Mouse (Mus musculus): ENCODE measurements around the gene Cst11. TPM values are rescaled to one million over a fixed set of nuclear protein-coding genes. Genes with fewer than 3 reads are reported as not detected.

Gene Cst11
- total RNA-seq, 1 experiment = not detected

GRCm38 (mm10) chr2:148732327-148733000 lies 38.8 kb downstream of the Cst11 start, which contains the start of gene Napb:
TSS of gene Napb (minus strand) at chr2:148732467.
- TF ChIP-seq ZNF384 (IDR thresholded peaks at IDR 0.05; ENCODE audit: low read depth, low read length) (no peak), HCFC1 (IDR thresholded peaks at IDR 0.05; ENCODE audit: borderline replicate concordance, insufficient read depth, low read length) (peak; percentile 96)
- Histone ChIP-seq H3K4me3 (ENCODE audit: insufficient read depth in 1 of 2, low read depth in 1 of 2, low read length in 2 of 2, poor library complexity in 1 of 2, severe bottlenecking in 1 of 2) (peak within 1 kb of the TSS; percentile 73 to 91), H3K27ac (ENCODE audit: insufficient read depth, low read depth, low read length, poor library complexity, severe bottlenecking) (no peak within 1 kb of the TSS), H3K9me3 (ENCODE audit: control insufficient read depth, insufficient read depth, low read depth, low read length) (no peaks in the 10 kb centered on the region; the same call in 1 of the 2 replicates), H3K9ac (ENCODE audit: insufficient read depth, low read depth, low read length, poor library complexity, severe bottlenecking) (peak within 1 kb of the TSS; percentile 71), H3K36me3 (ENCODE audit: control insufficient read depth, insufficient read depth, low read length, poor library complexity, severe bottlenecking) (no peaks in the 10 kb centered on the region), H3K4me1 (ENCODE audit: control insufficient read depth in 2 of 2, insufficient read depth in 2 of 2, low read length in 2 of 2, poor library complexity in 1 of 2) (no peaks in the 10 kb centered on the region)
- in situ Hi-C loops (cut with MboI; ENCODE audit: low sequenced_read_pairs in 2 of 2, unreplicated experiment in 2 of 2) = no loop called here
- DNase-seq (ENCODE audit: low read depth, low spot score) = peak; percentile 85

- Histone ChIP-seq H3K9me3 (ENCODE audit: control insufficient read depth, insufficient read depth, low read depth, low read length) (no peaks in the 10 kb centered on the region; the same call in 1 of the 2 replicates), H3K4me3 (ENCODE audit: insufficient read depth in 1 of 2, low read depth in 1 of 2, low read length in 2 of 2, poor library complexity in 1 of 2, severe bottlenecking in 1 of 2) (peak overlapping the region; percentile 73 to 91), H3K4me1 (ENCODE audit: control insufficient read depth in 2 of 2, insufficient read depth in 2 of 2, low read length in 2 of 2, poor library complexity in 1 of 2) (no peaks in the 10 kb centered on the region), H3K36me3 (ENCODE audit: control insufficient read depth, insufficient read depth, low read length, poor library complexity, severe bottlenecking) (no peaks in the 10 kb centered on the region), H3K9ac (ENCODE audit: insufficient read depth, low read depth, low read length, poor library complexity, severe bottlenecking) (peak overlapping the region; percentile 71), H3K27ac (ENCODE audit: insufficient read depth, low read depth, low read length, poor library complexity, severe bottlenecking) (no peak overlapping the region)
- no peak for TF ChIP-seq HCFC1 (IDR thresholded peaks at IDR 0.05; ENCODE audit: borderline replicate concordance, insufficient read depth, low read length)
- in situ Hi-C loops (cut with MboI; ENCODE audit: low sequenced_read_pairs in 2 of 2, unreplicated experiment in 2 of 2) = no loop called here
- peak; percentile 8 for DNase-seq (ENCODE audit: low read depth, low spot score)
Measured at GRCm38 (mm10) chr2:148731614-148732326, 39.5 kb downstream of the Cst11 start.

GRCm38 (mm10) chr2:148719271-148719995 lies 51.9 kb downstream of the Cst11 start:
- Histone ChIP-seq H3K4me3 (ENCODE audit: insufficient read depth in 1 of 2, low read depth in 1 of 2, low read length in 2 of 2, poor library complexity in 1 of 2, severe bottlenecking in 1 of 2) (no peak overlapping the region), H3K9me3 (ENCODE audit: control insufficient read depth, insufficient read depth, low read depth, low read length) (no peaks in the 10 kb centered on the region)
- in situ Hi-C loops (cut with MboI; ENCODE audit: low sequenced_read_pairs in 2 of 2, unreplicated experiment in 2 of 2) = no loop called here

More at GRCm38 (mm10) chr2:148719271-148719995, 51.9 kb downstream of the Cst11 start:
- Histone ChIP-seq H3K9ac (ENCODE audit: insufficient read depth, low read depth, low read length, poor library complexity, severe bottlenecking) (no peak overlapping the region), H3K36me3 (ENCODE audit: control insufficient read depth, insufficient read depth, low read length, poor library complexity, severe bottlenecking) (no peaks in the 10 kb centered on the region), H3K4me1 (ENCODE audit: control insufficient read depth in 2 of 2, insufficient read depth in 2 of 2, low read length in 2 of 2, poor library complexity in 1 of 2) (no peaks in the 10 kb centered on the region), H3K27ac (ENCODE audit: insufficient read depth, low read depth, low read length, poor library complexity, severe bottlenecking) (no peak overlapping the region)
- DNase-seq (ENCODE audit: low read depth, low spot score) = no peak
- TF ChIP-seq CHD2 (IDR thresholded peaks at IDR 0.05; ENCODE audit: low read depth, low read length) (no peak), ZC3H11A (IDR thresholded peaks at IDR 0.05; ENCODE audit: borderline replicate concordance, low read depth, low read length) (no peak), MAFK (IDR thresholded peaks at IDR 0.05; ENCODE audit: insufficient read depth, low read depth, low read length) (no peak), HCFC1 (IDR thresholded peaks at IDR 0.05; ENCODE audit: borderline replicate concordance, insufficient read depth, low read length) (no peak), ZNF384 (IDR thresholded peaks at IDR 0.05; ENCODE audit: low read depth, low read length) (no peak)

Other genes starting within 250 kb of the Cst11 start
- gene Nxt1, start 98.9 kb downstream of the Cst11 start, total RNA-seq (2012; rRNA removed) = 50.8 and 62.9 TPM in 2 replicates
- gene Gzf1, start 90.5 kb downstream of the Cst11 start, total RNA-seq (2012; rRNA removed) = 15.6 and 17.6 TPM in 2 replicates
- 4.2 and 5.4 TPM in 2 replicates for gene Napb, start 39.0 kb downstream of the Cst11 start, total RNA-seq (2012; rRNA removed)
- gene Cstl1, start 21.1 kb downstream of the Cst11 start, total RNA-seq (2012; rRNA removed) = not detected in 2 replicates
- 1.3 TPM in 1 of 2 replicates, not detected in the other for gene 8030411F24Rik, start 10.5 kb upstream of the Cst11 start, total RNA-seq (2012; rRNA removed)
- gene Cst12, start 17.9 kb upstream of the Cst11 start, total RNA-seq (2012; rRNA removed) = not detected in 2 replicates
- not detected in 2 replicates for gene Cst8, start 27.3 kb upstream of the Cst11 start, total RNA-seq (2012; rRNA removed)
- not detected in 2 replicates for gene Cst13, start 48.6 kb upstream of the Cst11 start, total RNA-seq (2012; rRNA removed)
- gene Cst9, start 63.6 kb upstream of the Cst11 start, total RNA-seq (2012; rRNA removed) = not detected in 2 replicates
- gene 9230104L09Rik, start 93.5 kb upstream of the Cst11 start, total RNA-seq (2012; rRNA removed) = not detected in 2 replicates
- 304 and 327 TPM in 2 replicates for gene Cst3, start 104.2 kb upstream of the Cst11 start, total RNA-seq (2012; rRNA removed)
- gene Gm1330, start 231.8 kb upstream of the Cst11 start, total RNA-seq (2012; rRNA removed) = not detected in 2 replicates
- gene Gm10750, start 245.7 kb upstream of the Cst11 start, total RNA-seq (2012; rRNA removed) = not detected in 2 replicates

Measured in ES-E14 (cell line).